Mouse (Mus musculus) heart, postnatal 0 days (tissue): ENCODE data around the gene Cnp.

Source experiments
- CTCF ChIP-seq: IDR thresholded peaks from 2 replicates; pipeline ENCODE4 v1.5.1; 2016; ENCODE audit warnings: antibody characterized with exemption, control low read depth, low read depth
- EP300 ChIP-seq: IDR thresholded peaks from 2 replicates; pipeline ENCODE4 v1.6.1; 2016; ENCODE audit warnings: antibody characterized with exemption, low read depth

- TF ChIP-seq CTCF (no peak), EP300 (no peak)
Measured at GRCm38 (mm10) chr11:100576256-100576655, 1.6 kb downstream of the Cnp start.
